Mouse (Mus musculus): Measurements from ENCODE around the gene Fbxl15. TPM values are rescaled to one million over a fixed set of nuclear protein-coding genes. Genes with fewer than 3 reads are reported as not detected.

Gene Fbxl15
- polyA plus RNA-seq (2015; fragmentation: Nextera tagmentation; extraction: Ambion mirVana), result 13.2 and 14.8 TPM in 2 replicates

DNA sequence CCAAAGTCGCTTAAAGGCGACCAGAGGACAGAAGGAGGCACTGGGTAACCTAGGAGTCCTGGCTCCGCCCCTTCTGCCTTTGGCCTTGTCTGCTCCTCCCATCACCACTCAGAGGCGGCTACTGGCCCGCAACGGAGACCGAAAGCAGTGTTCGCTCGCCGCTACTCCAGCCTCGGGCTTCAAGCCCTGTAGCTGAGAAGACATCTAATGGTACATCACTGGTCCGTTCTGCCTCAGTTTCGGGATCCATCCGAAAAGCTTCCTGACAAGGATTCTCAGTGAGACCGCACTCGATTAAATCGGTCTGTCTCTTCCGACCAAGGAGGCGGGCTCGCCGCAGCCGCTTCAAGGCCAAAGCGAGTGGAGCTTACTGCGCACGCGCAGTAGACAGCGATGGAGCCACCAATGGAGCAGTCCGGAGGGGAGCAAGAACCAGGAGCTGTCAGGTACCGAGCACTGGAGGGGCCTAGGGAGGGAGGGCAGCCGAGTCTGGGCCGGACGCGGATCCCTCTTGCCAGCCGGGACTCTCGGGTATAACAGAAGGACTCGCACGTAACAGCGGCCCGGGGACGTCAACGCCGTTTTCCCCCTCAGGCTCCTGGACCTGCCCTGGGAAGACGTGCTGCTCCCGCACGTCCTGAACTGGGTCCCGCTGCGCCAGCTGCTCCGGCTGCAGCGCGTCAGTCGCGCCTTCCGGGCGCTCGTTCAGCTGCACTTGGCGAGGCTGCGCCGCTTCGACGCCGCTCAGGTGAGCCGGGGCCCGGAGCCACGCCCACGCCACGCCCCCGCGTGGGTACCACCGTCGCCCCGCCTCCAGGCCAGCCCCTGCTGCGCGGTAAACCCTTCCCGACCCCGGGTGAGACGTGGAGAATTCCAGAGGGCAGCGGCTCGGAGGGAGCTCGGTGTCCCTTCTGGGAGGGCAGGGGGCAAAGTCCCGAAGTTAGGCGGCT, at the start of gene Fbxl15:
Gene Fbxl15, plus strand, starts transcription at position 104 of the 950 bp plus-strand sequence.
- H3K36me3 ChIP-seq (ENCODE audit: control insufficient read depth, insufficient read depth, low read length), result peaks cover 9% of the 10 kb centered on the region
- peaks cover 7% of the 10 kb centered on the region for H3K4me1 ChIP-seq (replicated peaks; ENCODE audit: control insufficient read depth, insufficient read depth)
- H3K9ac ChIP-seq (ENCODE audit: low read length), result peak within 1 kb of the TSS; percentile 65
- H3K27me3 ChIP-seq (ENCODE audit: control insufficient read depth, insufficient read depth, low read length), result no peaks in the 10 kb centered on the region; the same call in 1 of the 2 replicates
- H3K4me2 ChIP-seq (replicated peaks; ENCODE audit: low read depth), result peak within 1 kb of the TSS; percentile 99
- TF ChIP-seq EP300 (optimal IDR thresholded peaks at IDR 0.05), result no peak
- 0 out of 2 replicates have a peak, but pooled peaks have one; percentile 9 for TF ChIP-seq CTCF (IDR thresholded peaks at IDR 0.05; ENCODE audit: low read depth)
- H3K4me3 ChIP-seq (ENCODE audit: low read depth, low read length), result peak within 1 kb of the TSS; percentile 65
- ATAC-seq (ENCODE audit: low FRiP score, low TSS enrichment), result peak; percentile 86
- DNase-seq (ENCODE audit: low spot score), result peak; percentile 91
- peak within 1 kb of the TSS; percentile 81 for H3K27ac ChIP-seq (replicated peaks)
- WGBS, result under 1% methylated on average over 74 of the region's 81 CpGs
- no peaks in the 10 kb centered on the region for H3K9me3 ChIP-seq (ENCODE audit: control insufficient read depth, low read length)

DNA sequence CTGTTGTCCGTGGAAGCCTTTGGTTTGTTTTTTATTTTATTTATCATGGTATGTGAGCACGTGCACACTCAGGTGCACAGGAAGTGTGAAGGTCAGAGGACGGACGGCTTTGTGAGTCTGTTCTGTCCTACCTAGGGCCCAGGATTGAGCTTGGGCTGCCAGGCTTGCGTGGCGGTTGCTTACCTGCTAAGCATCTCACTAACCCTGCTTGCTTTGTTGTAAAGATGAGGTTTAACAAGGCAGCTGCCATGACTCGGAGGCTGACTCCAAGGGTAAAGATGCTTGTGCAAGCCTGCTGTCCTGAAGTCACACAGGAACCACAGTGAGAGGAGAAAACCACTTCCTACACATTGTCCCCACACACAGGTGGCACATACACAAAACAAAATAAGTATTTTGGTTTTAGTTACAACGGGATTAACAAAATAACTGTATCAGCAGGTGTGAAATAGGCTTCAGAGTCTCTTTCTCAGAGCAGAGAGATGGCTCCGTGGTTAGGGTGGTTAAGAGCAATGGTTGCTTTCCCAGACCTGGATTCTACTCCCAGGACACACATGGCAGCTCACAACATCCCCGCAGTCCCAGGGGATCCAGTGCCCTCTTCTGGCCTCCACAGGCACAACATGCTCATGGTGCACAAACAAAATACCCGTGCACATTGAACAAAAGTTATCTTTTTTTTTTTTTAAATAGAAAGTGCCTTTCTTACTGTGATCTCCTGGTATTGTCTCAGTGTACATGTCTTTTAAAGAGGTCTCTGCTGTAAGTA, 45.7 kb upstream of the Fbxl15 start:
- Histone ChIP-seq H3K27me3 (ENCODE audit: control insufficient read depth, insufficient read depth, low read length) (no peaks in the 10 kb centered on the region), H3K4me3 (ENCODE audit: low read depth, low read length) (no peak overlapping the region), H3K4me1 (replicated peaks; ENCODE audit: control insufficient read depth, insufficient read depth) (no peaks in the 10 kb centered on the region), H3K9ac (ENCODE audit: low read length) (no peak overlapping the region), H3K36me3 (ENCODE audit: control insufficient read depth, insufficient read depth, low read length) (peaks cover 41% of the 10 kb centered on the region), H3K9me3 (ENCODE audit: control insufficient read depth, low read length) (no peaks in the 10 kb centered on the region), H3K4me2 (replicated peaks; ENCODE audit: low read depth) (no peak overlapping the region), H3K27ac (replicated peaks) (no peak overlapping the region)
- peak; percentile 45 for TF ChIP-seq CTCF (IDR thresholded peaks at IDR 0.05; ENCODE audit: low read depth)
- no peak for TF ChIP-seq EP300 (optimal IDR thresholded peaks at IDR 0.05)
- no peak for ATAC-seq (ENCODE audit: low FRiP score, low TSS enrichment)
- 95% methylated on average over 11 of the region's 11 CpGs for WGBS
- DNase-seq (ENCODE audit: low spot score), result no peak

DNA sequence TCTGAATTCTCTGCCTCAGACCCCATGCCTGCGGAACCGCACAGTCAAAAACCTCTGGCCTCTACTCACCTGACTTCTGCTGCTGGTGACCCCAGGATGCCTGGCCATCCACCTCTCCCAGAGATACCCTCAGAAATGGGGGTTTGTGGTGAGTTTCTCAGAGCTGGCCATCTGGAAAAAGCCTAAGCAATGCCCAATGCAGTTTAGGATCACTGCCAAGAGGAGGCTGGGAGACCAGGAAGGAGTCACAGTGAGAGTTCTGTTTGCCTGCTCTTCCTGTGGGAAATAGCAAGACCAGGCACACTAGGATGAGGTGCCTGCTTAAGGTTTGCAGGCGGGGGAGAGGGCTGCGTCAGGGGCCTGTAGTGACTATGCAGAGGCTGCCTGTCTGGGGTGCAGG, 43.3 kb upstream of the Fbxl15 start:
- no peak overlapping the region for H3K9ac ChIP-seq (ENCODE audit: low read length)
- no peaks in the 10 kb centered on the region for H3K27me3 ChIP-seq (ENCODE audit: control insufficient read depth, insufficient read depth, low read length)
- DNase-seq (ENCODE audit: low spot score) (no peak), ATAC-seq (ENCODE audit: low FRiP score, low TSS enrichment) (no peak)
- H3K9me3 ChIP-seq (ENCODE audit: control insufficient read depth, low read length), result no peaks in the 10 kb centered on the region
- WGBS, result 91% methylated on average over 4 of the region's 4 CpGs
- no peaks in the 10 kb centered on the region for H3K4me1 ChIP-seq (replicated peaks; ENCODE audit: control insufficient read depth, insufficient read depth)
- no peak for TF ChIP-seq EP300 (optimal IDR thresholded peaks at IDR 0.05)
- TF ChIP-seq CTCF (IDR thresholded peaks at IDR 0.05; ENCODE audit: low read depth), result no peak
- no peak overlapping the region for H3K27ac ChIP-seq (replicated peaks)
- no peak overlapping the region for H3K4me3 ChIP-seq (ENCODE audit: low read depth, low read length)
- H3K4me2 ChIP-seq (replicated peaks; ENCODE audit: low read depth), result no peak overlapping the region
- peaks cover 33% of the 10 kb centered on the region for H3K36me3 ChIP-seq (ENCODE audit: control insufficient read depth, insufficient read depth, low read length)

DNA sequence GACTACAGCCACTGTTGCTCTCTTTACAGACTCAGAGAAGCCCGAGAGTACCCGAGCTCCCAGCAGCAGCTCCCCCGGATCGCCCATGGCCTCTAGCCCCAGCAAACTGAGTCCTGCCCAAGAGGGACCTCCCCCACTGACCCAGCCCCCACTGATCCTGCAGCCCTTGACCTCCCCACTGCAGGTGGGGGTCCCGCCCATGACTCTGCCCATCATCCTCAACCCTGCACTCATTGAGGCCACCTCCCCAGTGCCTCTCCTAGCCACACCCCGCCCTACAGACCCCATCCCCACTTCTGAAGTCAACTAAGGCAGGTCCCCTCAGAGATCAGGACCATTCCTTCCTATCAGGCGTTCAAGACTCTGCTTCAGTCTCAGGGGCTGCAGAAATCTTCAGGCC, 42.4 kb upstream of the Fbxl15 start:
- no peaks in the 10 kb centered on the region for H3K4me1 ChIP-seq (replicated peaks; ENCODE audit: control insufficient read depth, insufficient read depth)
- WGBS, result 80% methylated on average over 7 of the region's 7 CpGs
- H3K4me3 ChIP-seq (ENCODE audit: low read depth, low read length), result no peak overlapping the region
- H3K27ac ChIP-seq (replicated peaks), result no peak overlapping the region
- TF ChIP-seq EP300 (optimal IDR thresholded peaks at IDR 0.05) (no peak), CTCF (IDR thresholded peaks at IDR 0.05; ENCODE audit: low read depth) (no peak)
- no peak overlapping the region for H3K9ac ChIP-seq (ENCODE audit: low read length)
- no peaks in the 10 kb centered on the region for H3K9me3 ChIP-seq (ENCODE audit: control insufficient read depth, low read length)
- ATAC-seq (ENCODE audit: low FRiP score, low TSS enrichment) (0 out of 2 replicates have a peak, but pooled peaks have one; percentile 24), DNase-seq (ENCODE audit: low spot score) (no peak)
- H3K27me3 ChIP-seq (ENCODE audit: control insufficient read depth, insufficient read depth, low read length), result no peaks in the 10 kb centered on the region
- no peak overlapping the region for H3K4me2 ChIP-seq (replicated peaks; ENCODE audit: low read depth)
- peaks cover 30% of the 10 kb centered on the region for H3K36me3 ChIP-seq (ENCODE audit: control insufficient read depth, insufficient read depth, low read length)

DNA sequence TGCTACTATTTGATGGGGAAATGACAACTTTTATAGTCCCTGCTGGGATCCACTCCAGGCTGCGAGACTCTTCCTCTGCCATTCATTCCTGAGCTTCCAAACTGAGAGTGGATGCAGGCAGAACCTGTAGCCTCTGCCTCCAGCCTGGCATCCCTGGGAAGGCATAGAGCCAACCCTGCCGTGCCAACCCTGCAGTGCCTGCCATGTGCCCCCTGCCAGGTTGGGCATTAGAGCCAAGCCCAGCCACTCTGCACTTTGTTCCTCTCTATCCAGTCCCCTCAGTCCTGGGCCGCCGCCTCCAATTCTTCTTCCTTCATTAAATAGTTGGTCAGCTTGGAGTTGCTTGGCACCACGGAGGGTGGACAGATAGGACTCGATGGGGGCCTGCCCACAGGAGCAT, 41.9 kb upstream of the Fbxl15 start:
- ATAC-seq (ENCODE audit: low FRiP score, low TSS enrichment), result no peak
- no peak overlapping the region for H3K4me3 ChIP-seq (ENCODE audit: low read depth, low read length)
- no peak overlapping the region for H3K27ac ChIP-seq (replicated peaks)
- 86% methylated on average over 6 of the region's 6 CpGs for WGBS
- H3K9me3 ChIP-seq (ENCODE audit: control insufficient read depth, low read length), result no peaks in the 10 kb centered on the region
- peaks cover 27% of the 10 kb centered on the region for H3K36me3 ChIP-seq (ENCODE audit: control insufficient read depth, insufficient read depth, low read length)
- no peaks in the 10 kb centered on the region for H3K4me1 ChIP-seq (replicated peaks; ENCODE audit: control insufficient read depth, insufficient read depth)
- no peak overlapping the region for H3K9ac ChIP-seq (ENCODE audit: low read length)
- no peak overlapping the region for H3K4me2 ChIP-seq (replicated peaks; ENCODE audit: low read depth)
- no peaks in the 10 kb centered on the region for H3K27me3 ChIP-seq (ENCODE audit: control insufficient read depth, insufficient read depth, low read length)
- TF ChIP-seq EP300 (optimal IDR thresholded peaks at IDR 0.05) (no peak), CTCF (IDR thresholded peaks at IDR 0.05; ENCODE audit: low read depth) (no peak)
- DNase-seq (ENCODE audit: low spot score), result no peak

Data from stomach, postnatal 0 days (tissue).